Mouse (Mus musculus) E14TG2a.4 (cell line): ENCODE results near the gene Pih1d1.

Experiments
- H3K27me3 ChIP-seq: 2 replicates; pipeline ENCODE4 v1.6.1; 2014; ENCODE audit warnings: low read length, control low read depth; ENCODE audit not compliant: insufficient read depth
- H3K36me3 ChIP-seq: 2 replicates; pipeline ENCODE4 v1.6.1; 2014; ENCODE audit warnings: low read length, control low read depth; ENCODE audit not compliant: insufficient read depth
- H3K4me1 ChIP-seq: replicated peaks from 2 replicates; pipeline ENCODE4 v1.6.1; 2014; ENCODE audit warnings: low read depth, low read length, control low read depth
- H3K4me3 ChIP-seq: replicated peaks from 2 replicates; pipeline ENCODE4 v1.5.1; 2014; ENCODE audit warnings: mild to moderate bottlenecking, low read length
- H3K9me3 ChIP-seq: 2 replicates; pipeline ENCODE4 v1.6.1; 2014; ENCODE audit warnings: low read length, control low read depth
- CTCF ChIP-seq: conservative IDR thresholded peaks from 2 replicates; pipeline ENCODE4 v1.5.1; 2014; ENCODE audit warnings: low read length
- NANOG ChIP-seq: IDR thresholded peaks from 2 replicates; pipeline ENCODE4 v1.6.1; 2014; ENCODE audit warnings: borderline replicate concordance, low read length, mixed read lengths
- POU5F1 ChIP-seq: IDR thresholded peaks from 2 replicates; pipeline ENCODE4 v1.6.1; 2014; ENCODE audit warnings: low read length, borderline replicate concordance

Pih1d1 gene

DNA sequence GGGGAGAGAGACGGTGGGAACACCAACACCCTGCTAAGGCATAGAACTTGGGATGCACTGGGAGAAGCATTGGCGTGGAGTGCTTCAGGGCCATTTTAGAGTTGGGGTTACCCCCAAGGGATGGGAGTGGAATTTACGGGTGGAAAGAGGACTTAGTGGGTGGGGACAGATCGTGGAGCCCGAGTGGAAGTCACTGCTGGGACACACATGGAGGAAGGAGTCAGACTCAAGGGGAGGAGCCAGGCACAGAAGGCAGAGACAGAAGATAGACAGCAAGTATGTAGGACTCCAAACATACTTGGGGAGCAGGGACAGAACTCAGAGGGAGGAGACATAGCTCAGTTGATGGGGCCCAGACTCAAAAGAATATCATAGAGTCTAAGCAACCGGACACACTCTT is 8.4 kb downstream of the Pih1d1 start:
- TF ChIP-seq POU5F1 (no peak), NANOG (no peak), CTCF (no peak)
- H3K9me3 ChIP-seq, result no peaks in the 10 kb centered on the region

GRCm38 (mm10) chr7:45162996-45163615 is 9.0 kb downstream of the Pih1d1 start:
- TF ChIP-seq POU5F1 (no peak), CTCF (no peak), NANOG (no peak)
- Histone ChIP-seq H3K4me3 (peak overlapping the region; percentile 86; the same call in 1 of the 2 replicates), H3K9me3 (no peaks in the 10 kb centered on the region), H3K36me3 (peaks cover 27% of the 10 kb centered on the region), H3K27me3 (peaks cover 50% of the 10 kb centered on the region), H3K4me1 (peaks cover 61% of the 10 kb centered on the region)

More for the DNA sequence above, 8.4 kb downstream of the Pih1d1 start:
- Histone ChIP-seq H3K27me3 (peaks cover 44% of the 10 kb centered on the region), H3K4me1 (peaks cover 55% of the 10 kb centered on the region), H3K4me3 (peak overlapping the region; percentile 62), H3K36me3 (peaks cover 33% of the 10 kb centered on the region)

DNA sequence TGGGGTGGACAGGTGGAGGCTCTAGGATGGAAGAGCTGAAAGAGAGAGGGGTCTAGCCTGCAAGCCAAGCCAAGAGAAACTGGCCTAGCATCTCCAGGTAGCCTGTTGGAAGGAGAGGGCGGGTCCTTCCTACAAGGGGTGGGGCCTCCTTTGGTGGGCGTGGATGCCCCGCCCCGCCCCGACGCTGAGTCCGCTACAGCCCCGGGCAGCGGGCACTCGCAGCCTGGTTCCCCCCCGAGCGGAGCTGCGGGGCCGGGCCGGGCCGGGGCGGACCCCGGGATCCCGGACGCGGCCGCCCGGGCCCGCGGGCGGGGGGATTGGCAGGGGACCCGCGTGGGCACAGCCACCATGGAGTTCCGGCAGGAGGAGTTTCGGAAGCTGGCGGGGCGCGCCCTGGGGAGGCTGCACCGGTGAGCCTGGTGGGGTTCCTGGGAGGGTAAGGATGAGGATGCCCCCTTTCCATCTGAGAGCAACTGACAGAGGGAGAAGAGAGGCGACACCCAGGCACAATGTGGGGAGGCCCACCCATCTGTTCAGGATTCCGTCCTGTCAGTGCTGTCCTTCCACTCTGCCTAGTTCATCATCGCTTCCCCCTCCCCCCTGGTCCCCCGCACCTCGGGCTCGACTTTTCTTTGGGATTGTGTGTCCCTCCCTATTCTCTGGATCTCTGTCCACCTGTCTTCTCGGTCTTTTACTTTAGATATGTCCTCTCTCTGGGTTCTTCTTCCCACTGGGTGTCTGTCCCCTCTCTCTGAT is 9.8 kb downstream of the Pih1d1 start, which contains the start of gene Slc17a7:
Gene Slc17a7 (plus strand): TSS at position 215 of the 756 bp plus-strand sequence.
- peaks cover 58% of the 10 kb centered on the region for H3K27me3 ChIP-seq
- no peaks in the 10 kb centered on the region for H3K9me3 ChIP-seq
- no peak for TF ChIP-seq POU5F1
- no peak for TF ChIP-seq NANOG
- no peak for TF ChIP-seq CTCF

DNA sequence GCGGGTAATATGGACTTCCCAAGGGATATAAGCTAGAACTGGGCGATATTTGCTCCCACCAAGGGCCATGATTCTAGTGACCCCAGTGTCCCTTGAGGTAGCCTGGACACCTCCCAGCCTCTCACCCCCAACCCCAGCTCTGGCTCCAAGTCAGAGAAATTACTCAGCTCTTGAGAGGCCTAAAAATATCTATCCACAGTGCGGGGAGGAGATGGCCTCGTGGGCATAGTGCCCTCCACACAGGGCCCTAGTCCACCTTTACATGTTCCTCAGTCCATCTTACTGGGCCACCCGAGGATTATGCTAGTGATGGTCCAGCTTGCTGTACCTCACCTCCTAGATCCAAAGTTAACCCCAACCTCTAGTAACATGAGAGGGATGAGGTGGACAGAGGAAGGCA is 10.7 kb downstream of the Pih1d1 start:
- peaks cover 6% of the 10 kb centered on the region for H3K9me3 ChIP-seq
- TF ChIP-seq CTCF (no peak), POU5F1 (no peak), NANOG (no peak)

More for the DNA sequence above, 9.8 kb downstream of the Pih1d1 start, which contains the start of gene Slc17a7:
- Histone ChIP-seq H3K4me1 (peaks cover 66% of the 10 kb centered on the region), H3K4me3 (peak within 1 kb of the TSS; percentile 86), H3K36me3 (peaks cover 21% of the 10 kb centered on the region)

GRCm38 (mm10) chr7:45165701-45166100 is 11.6 kb downstream of the Pih1d1 start:
- Histone ChIP-seq H3K36me3 (peaks cover 8% of the 10 kb centered on the region), H3K4me3 (no peak overlapping the region), H3K4me1 (peaks cover 77% of the 10 kb centered on the region), H3K27me3 (peaks cover 76% of the 10 kb centered on the region), H3K9me3 (peaks cover 13% of the 10 kb centered on the region)
- TF ChIP-seq POU5F1, result no peak

More for the DNA sequence above, 10.7 kb downstream of the Pih1d1 start:
- Histone ChIP-seq H3K4me1 (peaks cover 72% of the 10 kb centered on the region), H3K4me3 (peak overlapping the region; percentile 86; the same call in 1 of the 2 replicates), H3K36me3 (peaks cover 17% of the 10 kb centered on the region), H3K27me3 (peaks cover 67% of the 10 kb centered on the region)

GRCm38 (mm10) chr7:45166950-45167401 is 12.9 kb downstream of the Pih1d1 start:
- Histone ChIP-seq H3K4me1 (peaks cover 83% of the 10 kb centered on the region), H3K9me3 (peaks cover 13% of the 10 kb centered on the region), H3K27me3 (peaks cover 87% of the 10 kb centered on the region), H3K36me3 (peaks cover 5% of the 10 kb centered on the region; the same call in 1 of the 2 replicates), H3K4me3 (no peak overlapping the region; the same call in 1 of the 2 replicates)
- TF ChIP-seq NANOG (no peak), CTCF (no peak), POU5F1 (no peak)

DNA sequence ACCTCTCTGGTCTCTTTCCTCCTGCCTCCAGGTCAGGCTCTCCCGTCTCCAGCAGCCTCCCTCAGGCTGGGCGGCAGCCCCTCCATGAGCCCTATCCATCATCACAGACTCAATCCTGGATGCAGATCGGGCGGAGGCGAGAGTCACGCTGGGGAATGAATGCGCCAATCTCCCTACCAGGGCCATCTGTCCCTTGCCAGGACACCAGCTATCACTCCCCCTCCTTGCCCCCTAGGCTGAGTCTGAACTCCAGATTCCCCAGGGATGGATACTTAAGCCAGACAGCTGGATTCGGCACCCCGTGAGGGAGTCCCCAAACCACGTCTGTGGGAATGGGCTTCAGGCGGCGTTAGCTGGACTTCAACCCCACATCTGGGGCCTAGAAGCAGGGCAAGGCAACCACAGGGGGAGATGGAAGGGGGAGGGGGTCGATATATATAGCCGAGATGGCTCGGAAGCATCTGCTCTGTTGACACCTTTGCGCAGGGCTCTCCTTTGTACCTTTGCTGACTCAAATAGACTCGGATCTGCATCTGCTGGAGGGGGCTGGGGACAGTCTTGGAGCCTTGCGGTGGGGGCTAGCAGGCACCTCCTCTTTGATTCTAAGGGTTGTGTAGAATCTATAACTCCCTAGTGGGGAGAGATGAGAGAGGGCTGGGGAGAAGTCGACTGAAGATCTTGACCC is 13.8 kb downstream of the Pih1d1 start:
- Histone ChIP-seq H3K36me3 (peaks cover 5% of the 10 kb centered on the region; the same call in 1 of the 2 replicates), H3K4me1 (peaks cover 86% of the 10 kb centered on the region), H3K4me3 (peak overlapping the region; percentile 66), H3K27me3 (peaks cover 82% of the 10 kb centered on the region), H3K9me3 (peaks cover 13% of the 10 kb centered on the region)
- TF ChIP-seq POU5F1, result no peak
- TF ChIP-seq NANOG, result no peak
- TF ChIP-seq CTCF, result no peak

DNA sequence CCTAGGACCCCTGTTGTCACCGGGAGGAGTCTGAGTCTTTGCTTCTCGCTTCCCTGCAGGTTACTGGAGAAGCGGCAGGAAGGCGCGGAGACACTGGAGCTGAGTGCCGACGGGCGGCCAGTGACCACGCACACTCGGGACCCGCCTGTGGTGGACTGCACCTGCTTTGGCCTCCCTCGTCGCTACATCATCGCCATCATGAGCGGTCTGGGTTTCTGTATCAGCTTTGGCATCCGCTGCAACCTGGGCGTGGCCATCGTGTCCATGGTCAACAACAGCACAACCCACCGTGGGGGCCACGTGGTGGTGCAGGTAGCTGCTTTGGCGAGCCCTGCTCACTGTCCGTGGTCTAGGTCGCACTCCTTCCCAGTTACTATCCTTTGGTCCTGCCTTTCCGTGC is 14.6 kb downstream of the Pih1d1 start:
- H3K4me3 ChIP-seq, result peak overlapping the region; percentile 66
- no peak for TF ChIP-seq POU5F1
- no peak for TF ChIP-seq NANOG
- TF ChIP-seq CTCF, result no peak
- peaks cover 13% of the 10 kb centered on the region for H3K9me3 ChIP-seq
- H3K4me1 ChIP-seq, result peaks cover 84% of the 10 kb centered on the region
- peaks cover 80% of the 10 kb centered on the region for H3K27me3 ChIP-seq
- peaks cover 5% of the 10 kb centered on the region; the same call in 1 of the 2 replicates for H3K36me3 ChIP-seq
